In the genomic region with DNA sequence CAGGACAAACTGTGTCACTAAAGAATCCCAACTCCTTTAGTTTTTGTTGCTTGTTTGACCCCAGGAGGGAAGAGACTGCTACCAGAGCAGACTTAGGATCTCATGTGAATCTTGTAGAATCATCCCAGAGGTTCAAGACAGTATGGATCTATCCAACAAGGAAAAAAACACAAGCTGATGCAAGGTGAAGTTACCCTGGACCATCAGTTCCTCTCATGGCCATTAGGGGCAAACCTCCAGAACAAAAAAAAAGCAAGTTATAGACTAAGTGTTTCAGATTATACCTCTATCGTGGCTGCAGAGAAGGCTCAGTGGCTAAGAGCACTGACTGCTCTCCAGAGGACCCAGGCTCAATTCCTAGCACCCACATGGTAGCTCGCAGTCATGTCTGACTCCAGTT, we compare ENCODE assay signal across 17 mouse cellular contexts.
"Had no signal": no experiment of that assay in that cellular context is flagged by ENCODE, and none has a peak within 500 bp of the region (broad histone marks: within the 10 kb centered on the region; RNA-seq: fewer than 3 reads in every experiment).

No protein-coding gene starts in this region.

- H3K4me1 ChIP-seq: liver, embryonic 15.5 days; megakaryocyte, embryonic 14.5 days; neural tube, embryonic 13.5 days had no signal

- H3K9me3 ChIP-seq: limb, embryonic 10.5 days; liver, embryonic 15.5 days; midbrain, embryonic 12.5 days; neural tube, embryonic 13.5 days had no signal

- H3K4me3 ChIP-seq: limb, embryonic 10.5 days; liver, embryonic 15.5 days; megakaryocyte, embryonic 14.5 days; midbrain, embryonic 12.5 days; neural tube, embryonic 13.5 days had no signal

- DNase-seq: kidney, adult 18-20 months; kidney, postnatal 25 days; layer of hippocampus, adult 9-11 months; lung, adult 2 months; lung, postnatal 10 days; retina, postnatal 1 day; right cerebral cortex, postnatal 4 days; spleen, adult 18-20 months; thymus, adult 2 months; thymus, postnatal 25 days had no signal

- H3K27ac ChIP-seq: limb, embryonic 10.5 days; liver, embryonic 15.5 days; macrophage; midbrain, embryonic 12.5 days; neural tube, embryonic 13.5 days had no signal

- H3K9ac ChIP-seq: liver, embryonic 15.5 days; midbrain, embryonic 12.5 days; neural tube, embryonic 13.5 days had no signal

- H3K27me3 ChIP-seq: liver, embryonic 15.5 days; megakaryocyte, embryonic 14.5 days; midbrain, embryonic 12.5 days; neural tube, embryonic 13.5 days had no signal

- H3K36me3 ChIP-seq: limb, embryonic 10.5 days; liver, embryonic 15.5 days; midbrain, embryonic 12.5 days; neural tube, embryonic 13.5 days had no signal

- H3K4me2 ChIP-seq: liver, embryonic 11.5 days; liver, embryonic 15.5 days; midbrain, embryonic 12.5 days; neural tube, embryonic 13.5 days had no signal
